8 mouse cellular contexts compared by ENCODE assay signal in the genomic region with DNA sequence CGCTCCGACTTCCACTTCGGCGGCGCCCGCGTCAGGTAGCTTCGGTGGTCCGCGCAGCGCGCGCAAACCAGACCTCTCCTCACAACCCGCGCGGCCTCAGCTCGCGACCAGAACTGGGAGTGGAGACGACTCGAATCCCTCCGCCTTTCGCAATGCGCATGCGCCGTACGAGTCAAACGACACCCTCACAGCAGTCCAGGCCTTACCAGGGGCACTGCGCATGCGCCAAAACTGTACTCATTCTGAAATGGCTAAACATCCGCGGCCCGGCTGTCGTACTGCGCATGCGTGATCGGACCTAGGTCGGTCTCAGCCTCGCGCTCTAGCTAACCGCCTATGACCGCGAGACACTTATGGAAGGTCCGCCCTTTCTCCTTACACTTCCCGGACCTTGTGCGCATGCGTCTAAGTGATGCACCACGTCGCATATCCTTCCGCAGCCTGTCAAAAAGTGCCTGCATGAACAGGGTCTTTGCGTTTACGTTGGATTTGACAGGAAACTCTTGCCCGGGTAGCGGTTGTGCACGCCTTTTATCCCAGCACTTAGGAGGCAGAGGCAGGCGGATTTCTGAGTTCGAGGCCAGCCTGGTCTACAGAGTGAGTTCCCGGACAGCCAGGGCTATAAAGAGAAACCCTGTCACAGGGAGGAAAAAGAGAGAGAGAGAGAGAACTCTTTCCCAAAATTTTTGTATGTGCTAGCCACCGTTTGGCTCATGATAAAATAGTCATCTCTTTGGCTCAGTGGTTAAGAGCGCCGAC. TPM values are rescaled to one million over a fixed set of nuclear protein-coding genes. Genes with fewer than 3 reads are reported as not detected.
DNase-seq lines count a peak whose midpoint lies in the region; ATAC-seq and TF ChIP-seq lines count a peak whose summit lies in the region.

Snrnp70 (minus strand) TSS at position 165 of the 759 bp plus-strand sequence.

- H3K36me3 ChIP-seq in hindbrain, embryonic 13.5 days = peaks cover 19% of the 10 kb centered on the region

- H3K9ac ChIP-seq in hindbrain, embryonic 13.5 days = peak within 1 kb of the TSS; percentile 93

- POLR2A ChIA-PET in Patski (lab: Charles Lee) = interaction anchor here (0.6 to 1.2 kb wide), 2 partner anchors 13 to 132 kb away, joined by 3 read pairs; no protein-coding TSS in a partner anchor

- H3K27ac ChIP-seq in hindbrain, embryonic 13.5 days = peak within 1 kb of the TSS; percentile 98

- H3K9me3 ChIP-seq in hindbrain, embryonic 13.5 days = no peaks in the 10 kb centered on the region

- CTCF ChIA-PET in Patski (lab: Charles Lee) = interaction anchor here (0.6 to 1.6 kb wide), 3 partner anchors 30 to 97 kb away, joined by 3 to 5 read pairs (median 5); no protein-coding TSS in a partner anchor

- peak; percentile 99 for DNase-seq in Patski (ENCODE audit: low read depth, low spot score)
- DNase-seq in cerebellum, postnatal 14 days = peak; percentile 100
- DNase-seq in frontal cortex, postnatal 14 days (ENCODE audit: low spot score in 2 of 2) = peak; percentile 100
- DNase-seq in layer of hippocampus, postnatal 25 days (ENCODE audit: extremely low spot score in 1 of 2, low spot score in 1 of 2) = peak; percentile 99 to 100
- peak; percentile 100 for DNase-seq in lung, postnatal 25 days (ENCODE audit: low spot score)
- peak; percentile 100 for DNase-seq in retina, embryonic 14.5 days (ENCODE audit: low spot score)
- peak; percentile 100 for DNase-seq in thymus, postnatal 4 days

- peak within 1 kb of the TSS; percentile 99 for H3K4me2 ChIP-seq in hindbrain, embryonic 13.5 days

- no peaks in the 10 kb centered on the region for H3K27me3 ChIP-seq in Patski
- no peaks in the 10 kb centered on the region for H3K27me3 ChIP-seq in hindbrain, embryonic 13.5 days

- under 1% methylated on average over 60 of the region's 60 CpGs for WGBS in hindbrain, embryonic 13.5 days

- TF ChIP-seq CTCF in Patski (IDR thresholded peaks at IDR 0.05) = no peak

- H3K4me3 ChIP-seq in hindbrain, embryonic 13.5 days = peak within 1 kb of the TSS; percentile 72

- ATAC-seq in Patski = peak; percentile 93
- ATAC-seq in hindbrain, embryonic 13.5 days (ENCODE audit: low FRiP score) = peak; percentile 97

- H3K4me1 ChIP-seq in hindbrain, embryonic 13.5 days (replicated peaks) = peaks cover 31% of the 10 kb centered on the region

- in situ Hi-C loops in Patski (cut with MboI; ENCODE audit: low pct_unique_long_range_greater_than_20kb) = no loop called here

RNA-seq across cellular contexts. Expression of gene Snrnp70, which starts in this region (rescaled TPM):
- 328 TPM for polyA plus RNA-seq in Patski (2021)
- polyA plus RNA-seq in hindbrain, embryonic 13.5 days (2015; fragmentation: Nextera tagmentation; extraction: Ambion mirVana) = 205 and 215 TPM in 2 replicates
- total RNA-seq in layer of hippocampus, postnatal 25 days (2021) = 100 to 1,000 TPM; 288 to 443 TPM

Comparison
In these comparisons a context has a peak if more than half of its experiments do, and no peak if none do; other contexts are left out.
1. Peak in every context shown above with its lines: DNase-seq, ATAC-seq, H3K4me3 ChIP-seq and H3K27ac ChIP-seq.